Comparison of ENCODE assay signal across 24 mouse cellular contexts in genomic region chr5:76591885-76592284, GRCm38 (mm10). TPM values are rescaled to one million over a fixed set of nuclear protein-coding genes. Genes with fewer than 3 reads are reported as not detected.
DNase-seq lines count a peak whose midpoint lies in the region; ATAC-seq and TF ChIP-seq lines count a peak whose summit lies in the region.
"Had no signal": no experiment of that assay in that cellular context is flagged by ENCODE, and none has a peak within 500 bp of the region (broad histone marks: within the 10 kb centered on the region; RNA-seq: fewer than 3 reads in every experiment).

No protein-coding gene starts in this region.

- no peak for ATAC-seq in stomach, postnatal 0 days (ENCODE audit: low FRiP score, low TSS enrichment)
- ATAC-seq: forebrain, embryonic 14.5 days; intestine, postnatal 0 days had no signal

- H3K4me2 ChIP-seq in stomach, postnatal 0 days (replicated peaks; ENCODE audit: low read depth): no peak overlapping the region
- H3K4me2 ChIP-seq: embryonic facial prominence, embryonic 15.5 days; heart, embryonic 13.5 days; hindbrain, embryonic 14.5 days; limb, embryonic 12.5 days; liver, embryonic 11.5 days; midbrain, embryonic 11.5 days had no signal

- 0 out of 2 replicates have a peak, but pooled peaks have one; percentile 5 for TF ChIP-seq CTCF in stomach, postnatal 0 days (IDR thresholded peaks at IDR 0.05; ENCODE audit: low read depth)

- TF ChIP-seq EP300 in stomach, postnatal 0 days (optimal IDR thresholded peaks at IDR 0.05): no peak

- DNase-seq in embryo, embryonic 11 days: peak; percentile 16
- DNase-seq in embryo, embryonic 10 days (ENCODE audit: low spot score): no peak
- peak; percentile 19 for DNase-seq in layer of hippocampus, adult 9-11 months
- no peak for DNase-seq in layer of hippocampus, postnatal 10 days (ENCODE audit: low spot score in 2 of 2)
- DNase-seq in R1 (ENCODE audit: low read depth, low spot score): peak; percentile 37
- no peak for DNase-seq in stomach, postnatal 0 days (ENCODE audit: low spot score)
- no peak for DNase-seq in kidney, postnatal 36 days
- DNase-seq in frontal cortex, postnatal 10 days (ENCODE audit: low spot score in 2 of 2): no peak
- DNase-seq: adrenal gland, postnatal 25 days; cerebellum, adult 2 months; cerebellum, postnatal 14 days; heart, postnatal 10 days; kidney, postnatal 4 days; lung, postnatal 36 days; thymus, postnatal 14 days had no signal

- H3K36me3 ChIP-seq in stomach, postnatal 0 days (ENCODE audit: control insufficient read depth, insufficient read depth, low read length): 0 out of 2 replicates have a peak, but pooled peaks cover 7% of the 10 kb centered on the region

- no peak overlapping the region for H3K4me3 ChIP-seq in stomach, postnatal 0 days (ENCODE audit: low read depth, low read length)
- H3K4me3 ChIP-seq: embryonic facial prominence, embryonic 15.5 days; heart, embryonic 13.5 days; left cerebral cortex, adult 2 months; limb, embryonic 12.5 days had no signal

- no peaks in the 10 kb centered on the region for H3K4me1 ChIP-seq in stomach, postnatal 0 days (replicated peaks; ENCODE audit: control insufficient read depth, insufficient read depth)

- 66% methylated on average over 9 of the region's 9 CpGs for WGBS in stomach, postnatal 0 days

- H3K9me3 ChIP-seq in stomach, postnatal 0 days (ENCODE audit: control insufficient read depth, low read length): no peaks in the 10 kb centered on the region
- H3K9me3 ChIP-seq: embryonic facial prominence, embryonic 15.5 days; heart, embryonic 13.5 days; limb, embryonic 12.5 days had no signal

- no peaks in the 10 kb centered on the region for H3K27me3 ChIP-seq in stomach, postnatal 0 days (ENCODE audit: control insufficient read depth, insufficient read depth, low read length)
- H3K27me3 ChIP-seq: embryonic facial prominence, embryonic 15.5 days; heart, embryonic 13.5 days; limb, embryonic 12.5 days had no signal

- H3K27ac ChIP-seq in stomach, postnatal 0 days (replicated peaks): no peak overlapping the region
- H3K27ac ChIP-seq: embryonic facial prominence, embryonic 15.5 days; heart, embryonic 13.5 days; hindbrain, embryonic 14.5 days; left cerebral cortex, adult 2 months; limb, embryonic 12.5 days had no signal

- no peak overlapping the region for H3K9ac ChIP-seq in stomach, postnatal 0 days (ENCODE audit: low read length)
- H3K9ac ChIP-seq: embryonic facial prominence, embryonic 15.5 days; heart, embryonic 13.5 days; hindbrain, embryonic 14.5 days; limb, embryonic 12.5 days had no signal

RNA-seq across cellular contexts. Expression of gene Cep135, which starts 3.4 kb away (rescaled TPM):
- total RNA-seq in layer of hippocampus, postnatal 10 days (2021): 1 to 10 TPM; 7.2 to 8.5 TPM
- 1.7 and 1.9 TPM in 2 replicates for polyA plus RNA-seq in stomach, postnatal 0 days (2015; fragmentation: Nextera tagmentation; extraction: Ambion mirVana)

Comparison
In these comparisons a context has a peak if more than half of its experiments do, and no peak if none do; other contexts are left out.
1. DNase-seq: peak in embryo, embryonic 11 days (single experiment), layer of hippocampus, adult 9-11 months (single experiment) and R1 (single experiment); none in embryo, embryonic 10 days (single experiment), layer of hippocampus, postnatal 10 days (0 of 2), stomach, postnatal 0 days (single experiment), kidney, postnatal 36 days (0 of 2) and frontal cortex, postnatal 10 days (0 of 2).